Mouse (Mus musculus) lung, postnatal 36 days (tissue): ENCODE data around the gene Nfatc3.

Experiments
- DNase-seq: peaks from one replicate; pipeline ENCODE4 v3.0.0; 2022; ENCODE audit warnings: mixed read lengths

Gene Nfatc3

DNA sequence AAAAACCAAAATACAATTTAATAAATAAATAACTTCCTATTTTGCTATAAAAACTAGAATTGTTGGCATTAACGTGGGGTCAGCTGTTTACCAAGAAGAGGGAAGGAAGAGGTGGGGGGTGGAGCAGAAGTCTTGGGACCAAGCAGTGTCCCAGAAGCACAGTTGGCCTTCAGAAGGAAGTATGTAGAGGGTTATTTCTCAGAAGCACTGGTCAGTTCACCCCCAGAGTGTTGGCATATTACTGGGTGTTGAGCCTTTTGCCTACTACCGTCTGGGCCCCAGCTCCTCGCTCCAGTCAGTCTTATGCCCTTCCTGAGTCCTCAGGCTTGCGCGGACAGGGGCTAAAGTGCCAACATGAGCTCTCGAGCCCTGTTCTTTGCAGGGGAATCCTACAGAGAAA is 90.4 kb downstream of the Nfatc3 start:
- DNase-seq = peak; percentile 65

DNA sequence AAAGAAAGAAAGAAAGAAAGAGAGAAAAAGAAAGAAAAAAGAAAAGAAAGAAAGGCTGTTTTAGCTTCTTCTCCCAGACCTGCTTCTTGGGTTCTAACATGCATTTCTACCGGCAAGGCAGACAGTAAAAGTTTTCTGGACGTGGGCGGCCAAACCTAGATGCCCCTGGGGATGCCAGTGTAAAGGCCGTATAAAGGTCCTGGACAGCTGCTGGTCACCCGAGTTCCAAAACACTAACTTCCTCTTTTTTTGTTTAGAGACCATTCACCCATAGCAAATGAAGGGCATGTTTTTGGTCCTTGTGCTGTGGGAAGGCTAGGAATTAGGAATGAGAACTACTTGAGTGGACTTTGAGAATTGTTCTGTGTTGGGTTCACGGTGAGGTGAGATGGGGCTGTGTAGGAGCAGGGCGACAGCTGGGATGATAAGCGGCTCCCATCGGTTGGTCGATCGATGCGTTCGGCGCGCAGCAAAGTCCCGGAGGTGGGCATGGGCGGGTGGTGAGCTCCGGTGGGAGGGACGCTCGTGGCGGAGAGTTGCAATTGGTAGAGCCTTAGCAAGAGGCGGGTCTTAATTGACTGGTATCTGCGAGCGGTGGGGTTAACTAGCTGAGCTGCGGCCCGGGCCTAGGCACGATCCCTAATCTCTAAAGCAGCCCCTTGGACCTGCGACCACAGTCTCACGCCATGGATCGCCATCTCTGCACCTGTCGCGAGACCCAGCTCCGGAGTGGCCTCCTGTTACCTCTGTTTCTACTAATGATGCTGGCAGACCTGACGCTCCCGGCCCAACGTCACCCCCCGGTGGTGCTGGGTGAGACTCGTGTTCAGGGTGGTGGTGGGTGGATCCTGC is 91.4 kb downstream of the Nfatc3 start, which contains the start of gene Pla2g15:
Gene Pla2g15 (plus strand): TSS at position 599 of the 852 bp plus-strand sequence.
- peak; percentile 96 for DNase-seq

DNA sequence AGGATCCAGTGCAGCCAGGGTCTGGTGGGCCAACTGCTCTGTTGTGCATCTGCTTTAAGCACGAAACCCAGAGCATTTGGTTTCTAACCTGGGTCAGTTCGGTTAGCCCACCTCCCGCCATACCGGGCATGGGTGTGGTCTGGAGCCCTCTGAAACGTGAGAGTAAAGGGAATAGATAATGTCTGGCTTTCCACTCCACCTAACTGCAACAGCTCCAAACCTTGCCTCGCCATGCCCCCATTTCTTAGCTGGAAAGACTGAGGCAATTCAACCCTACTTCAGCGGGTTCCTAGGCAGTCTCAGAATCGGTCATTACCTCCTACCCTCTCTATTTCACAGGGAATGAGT is 92.0 kb downstream of the Nfatc3 start:
- no peak for DNase-seq

DNA sequence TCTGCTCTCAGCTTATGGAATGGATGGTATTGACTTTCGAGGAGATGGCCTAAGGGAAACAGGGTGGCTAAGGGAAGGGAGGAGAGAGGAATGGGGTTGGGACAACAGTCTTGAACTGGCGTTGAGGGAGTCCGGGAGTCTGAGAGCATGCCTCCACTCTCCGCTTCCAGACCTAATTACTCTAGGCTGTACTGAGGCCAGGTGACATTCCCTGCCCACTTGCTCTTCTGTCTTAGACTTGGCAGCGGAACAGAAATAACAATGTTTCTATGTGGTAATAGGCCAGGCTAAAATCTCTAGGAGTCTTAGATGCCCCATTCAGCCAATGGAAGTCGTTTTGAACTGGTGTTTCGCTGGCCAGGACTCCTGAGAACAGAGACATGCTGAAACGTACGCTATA is 92.4 kb downstream of the Nfatc3 start:
- no peak for DNase-seq

DNA sequence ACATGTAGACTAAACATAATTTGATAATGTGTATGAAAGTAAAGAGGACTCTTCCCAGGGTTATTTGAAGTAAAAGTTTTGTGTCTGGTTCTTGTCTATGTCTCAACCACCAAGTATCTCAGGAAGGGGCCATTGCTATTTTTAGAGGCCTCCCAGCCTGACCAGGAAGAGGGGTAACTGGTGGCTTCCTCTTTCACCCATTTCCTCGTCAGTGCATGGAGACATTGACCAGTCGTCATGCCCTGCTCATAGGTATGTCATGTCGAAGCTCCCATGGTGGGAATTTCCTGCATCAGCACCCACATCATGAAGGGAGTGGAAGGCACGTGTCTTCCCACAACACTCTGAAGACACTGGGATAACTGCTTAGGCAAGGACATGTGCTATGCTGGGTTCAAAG is 94.2 kb downstream of the Nfatc3 start:
- no peak for DNase-seq

DNA sequence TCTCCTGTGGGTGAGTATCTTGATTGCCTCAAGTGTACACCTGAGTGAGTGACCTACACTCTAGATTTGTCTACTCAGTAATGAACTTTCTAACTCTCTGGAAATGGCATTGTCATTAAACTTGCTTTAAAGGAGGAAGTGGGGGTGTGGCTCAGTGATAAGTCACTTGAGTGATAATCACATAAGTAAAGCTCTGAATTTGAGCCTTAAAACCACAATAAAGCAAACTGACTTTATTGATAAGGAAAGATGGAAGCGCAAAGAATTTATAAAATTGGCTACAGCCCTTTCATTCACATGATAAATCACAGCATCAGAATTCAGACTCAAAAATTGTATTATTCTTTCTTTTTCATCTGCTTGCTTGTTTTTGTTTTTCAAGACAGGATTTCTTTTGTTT is 98.8 kb downstream of the Nfatc3 start:
- DNase-seq = no peak

DNA sequence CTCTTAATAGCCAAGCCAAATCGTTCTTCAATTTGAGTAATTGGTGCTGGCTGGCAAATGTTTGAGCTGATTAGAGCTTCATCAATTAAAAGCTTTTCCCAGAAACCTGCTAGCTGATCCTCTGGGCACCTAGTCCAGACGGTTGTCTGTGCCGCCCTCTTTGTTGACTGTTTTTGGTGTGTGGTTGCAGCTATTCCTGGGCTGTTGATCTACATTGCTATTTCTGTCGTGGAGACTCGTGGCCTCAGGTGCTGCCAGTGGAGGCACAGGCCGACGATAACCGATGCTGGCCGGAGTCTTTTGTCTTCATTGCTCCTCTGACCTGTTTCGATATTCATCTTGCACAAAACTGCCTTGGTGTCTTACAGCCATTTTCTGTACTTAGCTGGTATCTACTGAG is 99.7 kb downstream of the Nfatc3 start:
- no peak for DNase-seq

DNA sequence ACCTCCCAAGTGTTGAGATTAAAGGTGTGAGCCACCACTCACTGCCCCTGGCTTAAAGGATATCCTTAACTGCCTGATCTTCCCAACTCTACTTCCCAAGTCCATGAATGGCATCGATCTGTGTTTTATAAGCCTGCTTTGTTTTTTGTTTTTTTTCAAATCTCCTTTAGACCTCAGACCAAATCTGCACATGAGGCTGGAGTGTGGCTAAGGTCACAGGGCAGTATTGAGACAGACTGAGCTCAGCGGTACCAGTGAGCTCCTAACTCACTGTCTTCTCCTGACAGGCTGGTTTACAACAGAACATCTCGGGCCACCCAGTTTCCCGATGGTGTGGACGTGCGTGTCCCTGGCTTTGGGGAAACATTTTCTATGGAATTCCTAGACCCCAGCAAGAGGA is 101.2 kb downstream of the Nfatc3 start:
- no peak for DNase-seq

DNA sequence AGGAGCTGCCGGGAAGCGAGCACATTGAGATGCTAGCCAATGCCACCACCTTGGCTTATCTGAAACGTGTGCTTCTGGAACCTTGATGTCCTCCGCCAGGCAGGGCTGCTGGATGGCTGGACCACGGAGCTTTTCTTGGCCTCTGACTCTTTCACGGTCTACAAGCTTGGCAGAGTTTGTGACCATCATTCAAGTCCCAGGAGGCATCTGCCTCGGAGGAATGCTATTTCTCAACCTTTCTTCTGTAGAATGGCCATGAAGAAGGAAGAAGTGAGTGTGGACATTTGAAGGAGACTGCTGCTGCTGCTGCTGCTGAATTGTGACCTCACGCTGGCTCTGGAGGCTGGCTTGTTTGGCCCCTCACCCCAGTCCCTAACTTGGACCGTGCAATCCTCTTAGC is 104.6 kb downstream of the Nfatc3 start:
- no peak for DNase-seq

DNA sequence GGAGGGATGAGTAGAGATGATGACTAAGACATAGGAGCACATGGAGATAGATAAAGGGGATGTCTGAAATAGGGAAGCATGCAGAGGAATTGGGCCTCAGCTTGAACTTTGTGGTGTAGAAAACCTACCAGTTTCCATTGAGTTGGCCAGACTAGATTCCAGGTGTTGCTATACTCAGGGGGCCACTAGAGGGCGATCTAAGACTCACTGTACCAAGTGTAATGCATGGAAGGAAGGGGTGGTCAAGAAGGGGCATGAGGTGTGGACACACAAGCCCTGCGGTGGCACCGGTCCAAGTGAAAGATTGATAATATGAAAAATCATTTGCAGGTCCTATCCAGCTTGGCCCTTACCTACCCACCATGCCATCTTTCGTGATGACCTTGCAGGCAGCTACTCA is 106.8 kb downstream of the Nfatc3 start:
- DNase-seq = peak; percentile 92

DNA sequence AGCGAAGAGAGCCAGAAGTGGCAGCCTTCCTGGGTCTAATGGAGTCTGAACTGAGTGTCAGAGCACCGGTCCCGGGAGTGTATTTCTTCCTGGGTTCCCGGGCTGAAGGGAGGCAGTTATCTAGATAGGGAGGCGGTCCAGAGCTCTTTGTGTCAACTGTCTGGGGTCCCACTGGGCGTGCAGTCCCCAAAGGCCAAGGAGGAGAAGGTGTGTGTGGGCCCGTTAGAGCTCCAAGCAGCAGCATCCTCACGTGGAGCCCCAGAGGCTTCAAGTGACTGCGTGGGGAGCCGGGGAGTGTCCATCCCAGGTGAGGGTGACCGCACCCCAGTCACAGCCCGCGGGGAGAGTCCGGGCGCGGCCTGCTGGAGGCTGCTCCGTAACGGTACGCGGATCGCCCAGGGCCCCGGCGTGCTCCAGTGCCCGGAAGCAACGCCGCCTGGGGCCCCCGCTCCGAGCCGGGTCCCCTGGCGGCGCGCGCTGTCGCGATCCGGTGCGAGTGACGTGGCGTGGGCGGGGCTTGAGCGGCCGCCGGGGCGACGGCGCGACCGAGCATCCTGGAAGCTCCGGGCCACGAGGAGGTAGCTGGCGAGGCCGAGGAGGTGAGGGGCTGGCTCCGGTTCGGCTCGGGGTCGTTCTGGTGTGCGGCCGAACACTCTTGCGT is 109.8 kb downstream of the Nfatc3 start, which contains the start of gene Slc7a6:
Gene Slc7a6 (plus strand): TSS at position 502 of the 661 bp plus-strand sequence.
- peak; percentile 89 for DNase-seq

DNA sequence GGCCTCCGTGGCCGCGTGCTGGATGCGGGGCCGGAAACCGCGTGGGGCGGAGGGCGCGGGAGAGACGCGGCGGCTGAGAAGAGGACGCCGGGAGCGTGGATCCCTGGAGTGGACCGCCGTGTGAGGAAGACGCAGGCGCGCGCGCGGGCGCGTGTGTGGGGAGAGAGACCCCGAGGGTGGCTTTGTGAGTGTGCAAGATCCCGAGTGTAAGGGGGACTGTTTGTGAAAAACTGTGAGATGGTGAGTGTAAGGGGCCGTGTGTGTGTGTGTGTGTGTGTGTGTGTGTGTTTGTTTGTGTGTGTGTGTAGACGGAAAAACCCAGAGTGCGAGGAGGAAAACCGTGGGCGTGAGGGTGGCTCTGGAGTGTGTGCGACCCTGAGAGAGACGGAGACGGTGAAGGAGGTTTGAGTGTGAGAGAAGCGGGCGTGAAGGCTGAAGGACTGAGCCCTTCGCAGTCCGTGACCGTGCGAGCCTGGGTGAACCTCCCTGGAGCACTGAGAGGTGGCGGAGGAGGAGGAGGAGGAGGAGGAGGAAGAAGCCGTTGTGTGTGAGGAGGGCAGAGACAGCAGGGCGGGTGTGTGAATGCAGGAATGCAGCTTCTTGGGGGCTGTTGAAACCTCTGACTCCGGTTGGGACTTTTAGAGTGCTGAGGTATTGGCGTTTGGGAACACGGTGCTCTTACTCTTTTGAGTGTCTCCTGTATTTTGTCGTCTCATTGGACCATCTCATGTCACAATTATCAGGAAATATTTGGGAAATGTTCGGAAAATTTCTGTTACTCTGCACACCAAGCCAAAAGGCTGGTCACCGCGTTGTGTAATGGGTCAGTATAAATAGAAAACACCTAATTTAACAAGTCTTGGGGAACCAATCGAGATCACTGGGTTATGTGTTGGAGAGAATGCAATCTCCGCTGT is 110.6 kb downstream of the Nfatc3 start:
- peak; percentile 53 for DNase-seq

DNA sequence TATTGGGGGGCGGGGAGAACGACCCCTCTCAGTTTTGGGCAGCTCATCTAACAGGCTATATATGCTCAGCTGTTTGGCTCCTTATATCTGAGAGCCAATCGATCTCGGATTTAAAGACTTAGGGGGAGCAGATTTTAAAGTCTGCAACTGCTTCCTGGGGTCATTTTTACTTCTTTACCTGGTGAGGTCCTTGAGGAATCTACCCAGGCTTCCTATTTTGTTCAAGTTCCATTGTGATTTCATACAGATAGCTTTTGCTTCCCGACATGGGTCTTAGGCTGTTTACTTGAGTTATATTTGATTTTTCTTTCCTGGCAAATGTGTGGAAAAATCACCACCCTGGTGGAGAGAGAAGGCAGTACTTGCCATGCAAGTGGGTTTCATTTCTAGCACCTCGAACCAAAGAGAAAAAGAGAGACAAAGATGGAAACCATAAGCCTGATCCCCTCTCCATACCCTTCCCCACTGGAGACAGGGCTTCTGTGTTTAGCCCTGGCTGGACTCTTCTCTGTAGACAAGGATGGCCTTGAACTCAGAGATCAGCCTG is 111.4 kb downstream of the Nfatc3 start:
- DNase-seq = no peak

DNA sequence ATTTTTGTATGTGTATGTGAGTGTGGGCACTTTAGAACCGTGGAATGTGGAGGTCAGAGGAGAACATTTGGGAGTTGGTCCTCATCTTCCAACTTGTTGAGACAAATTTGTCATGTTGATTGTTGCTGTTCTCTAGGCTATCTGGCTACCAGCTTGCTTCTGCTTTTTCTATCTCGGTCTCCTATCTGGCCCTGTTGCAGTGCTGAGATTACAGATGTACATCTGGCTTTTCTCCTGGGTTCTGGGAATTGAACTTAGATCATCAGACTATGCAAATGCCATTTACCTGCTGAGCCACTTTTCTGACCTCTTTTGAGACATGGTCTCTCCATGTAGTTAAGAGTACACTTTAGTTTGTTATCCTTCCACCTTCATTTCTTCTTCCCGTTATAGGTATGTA is 114.9 kb downstream of the Nfatc3 start:
- DNase-seq = no peak

DNA sequence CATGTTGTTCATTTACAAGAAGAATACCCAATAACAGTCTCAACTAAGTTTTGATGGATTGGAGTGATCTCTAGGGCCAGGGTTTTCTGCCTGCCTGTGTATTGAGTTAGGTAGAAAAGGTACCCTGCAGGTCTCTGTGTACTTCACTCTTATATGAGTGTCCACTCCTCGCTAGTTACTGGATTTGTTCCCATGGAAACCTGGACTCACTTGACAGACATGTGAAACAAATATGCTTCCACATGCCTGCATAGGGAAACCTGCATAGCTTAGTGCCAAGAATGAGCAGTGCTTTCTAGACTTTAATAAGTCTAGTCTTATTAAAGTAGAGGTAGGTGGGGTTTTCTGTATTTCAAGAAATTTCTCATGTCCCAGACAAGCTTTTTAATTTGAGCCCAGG is 118.3 kb downstream of the Nfatc3 start:
- peak; percentile 46 for DNase-seq

DNA sequence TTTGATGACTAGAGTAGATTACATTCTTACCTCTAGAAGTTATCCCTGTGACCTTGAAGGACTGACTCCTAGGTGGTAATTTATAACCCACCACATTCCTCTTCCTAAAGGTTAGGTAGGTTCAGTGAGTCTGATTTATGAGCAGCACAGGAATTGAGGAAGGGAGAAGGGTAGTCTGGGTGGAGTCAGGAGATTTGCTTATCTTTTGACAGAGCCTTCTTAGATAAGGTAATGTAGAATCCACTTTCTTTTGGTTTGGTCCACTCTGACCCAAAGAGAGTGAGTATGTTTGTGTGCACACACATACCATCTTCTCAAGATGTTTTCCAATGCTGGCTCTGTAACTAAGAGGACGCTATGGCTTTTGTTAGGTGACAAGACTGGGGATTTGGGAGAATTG is 119.0 kb downstream of the Nfatc3 start:
- DNase-seq = no peak

DNA sequence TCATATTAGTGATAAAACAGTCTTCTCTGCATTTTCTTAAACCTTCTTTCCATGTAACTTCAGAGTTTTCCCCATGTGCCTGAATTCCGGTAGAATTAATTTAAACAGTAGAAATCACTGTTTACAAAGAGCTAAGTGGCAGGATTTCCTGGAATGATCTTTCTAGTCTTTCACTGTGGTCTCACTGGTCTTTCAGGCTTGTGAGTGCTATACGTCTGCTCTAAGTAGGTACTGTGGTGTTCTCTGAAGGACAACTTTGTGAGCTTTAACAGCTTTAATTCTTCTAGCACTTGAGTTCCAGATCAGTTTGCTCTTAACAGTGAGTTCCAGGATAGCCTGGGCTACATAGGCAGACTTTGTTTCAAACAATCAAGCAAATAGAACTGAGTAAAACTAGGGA is 119.8 kb downstream of the Nfatc3 start:
- peak; percentile 17 for DNase-seq
